Mouse (Mus musculus) liver, embryonic 14.5 days (tissue): Measurements from ENCODE around the gene Acsbg1. TPM values are rescaled to one million over a fixed set of nuclear protein-coding genes. Genes with fewer than 3 reads are reported as not detected.

Source experiments
- ATAC-seq: fragments of 200-750 bp; cut with Nextera tagmentation; 2 replicates; pipeline ENCODE4 v1.8.0; 2017; ENCODE audit warnings: moderate number of reproducible peaks, mild to moderate bottlenecking, moderate library complexity; ENCODE audit not compliant: insufficient read depth
- DNase-seq, 3 experiments: peaks; one replicate each; pipeline ENCODE4 v3.0.0-alpha.2; 2012 to 2013; ENCODE audit warnings: low read depth in 3 of 3, low spot score in 3 of 3
- H3K27ac ChIP-seq: fragments of 300-500 bp; sonication (generic); 2 replicates; pipeline ENCODE4 v1.5.1; 2014; ENCODE audit warnings: moderate library complexity, mild to moderate bottlenecking, control low read depth, inconsistent platforms
- H3K27me3 ChIP-seq: fragments of 300-500 bp; sonication (generic); 2 replicates; pipeline ENCODE4 v1.6.1; 2014; ENCODE audit warnings: mild to moderate bottlenecking, low read length, moderate library complexity; ENCODE audit not compliant: control insufficient read depth, insufficient read depth
- H3K36me3 ChIP-seq: fragments of 300-500 bp; sonication (generic); replicated peaks from 2 replicates; pipeline ENCODE4 v1.6.1; 2014; ENCODE audit warnings: low read depth; ENCODE audit not compliant: control insufficient read depth, insufficient read depth
- H3K4me1 ChIP-seq, 2 experiments: fragments of 200-500 bp in 1 of 2; fragments of 300-500 bp in 1 of 2; sonication (generic) in 1 of 2; replicated peaks; 2 replicates each; pipeline ENCODE4 v1.6.1; 2012 to 2014; ENCODE audit warnings: antibody characterized with exemption in 1 of 2, inconsistent platforms in 1 of 2, low read length in 1 of 2; ENCODE audit not compliant: control insufficient read depth in 2 of 2, insufficient read depth in 2 of 2
- H3K4me2 ChIP-seq: fragments of 300-500 bp; sonication (generic); 2 replicates; pipeline ENCODE4 v1.6.1; 2014; ENCODE audit warnings: low read depth, mild to moderate bottlenecking, control low read depth, moderate library complexity
- H3K4me3 ChIP-seq, 2 experiments: fragments of 200-500 bp in 1 of 2; fragments of 300-500 bp in 1 of 2; sonication (generic) in 1 of 2; 2 replicates each; pipeline ENCODE4 v1.5.1; 2012 to 2014; ENCODE audit warnings: low read depth in 2 of 2, low read length in 2 of 2, mild to moderate bottlenecking in 2 of 2, control low read depth in 1 of 2, inconsistent platforms in 1 of 2, moderate library complexity in 1 of 2; ENCODE audit not compliant: insufficient read depth in 1 of 2
- H3K9ac ChIP-seq: fragments of 300-500 bp; sonication (generic); replicated peaks from 2 replicates; pipeline ENCODE4 v1.6.1; 2014; ENCODE audit warnings: mild to moderate bottlenecking, control low read depth, moderate library complexity
- H3K9me3 ChIP-seq: fragments of 300-500 bp; sonication (generic); 2 replicates; pipeline ENCODE4 v1.6.1; 2016; ENCODE audit warnings: low read length, mixed read lengths; ENCODE audit not compliant: control insufficient read depth
- CTCF ChIP-seq: IDR thresholded peaks from 2 replicates; pipeline ENCODE4 v1.5.1; 2016; ENCODE audit warnings: antibody characterized with exemption, low read depth, control low read depth
- EP300 ChIP-seq: IDR thresholded peaks from 2 replicates; pipeline ENCODE4 v1.6.1; 2016; ENCODE audit warnings: antibody characterized with exemption, low read depth
- WGBS: fragments of 180-500 bp; shearing (Covaris S2); extraction: QIAGEN DNeasy Blood & Tissue Kit; methylation state at CpG from one replicate; pipeline ENCODE4 v1.1.7; 2014; ENCODE audit not compliant: insufficient replicate concordance; 5-methylcytosine and 5-hydroxymethylcytosine counted together
- polyA plus RNA-seq, 2 experiments: library from polyadenylated mRNA; depleted of rRNA in 1 of 2; stranded (reverse) in 1 of 2; unstranded in 1 of 2; fragments of >200 nt; fragmentation: Nextera tagmentation in 1 of 2; extraction: Ambion mirVana in 1 of 2; gene quantifications; 2 replicates each; pipeline versions ENCODE4 v1.2.1 to v1.2.3; 2012 to 2014

Acsbg1 gene
- polyA plus RNA-seq, 2 experiments: 0.04 to 0.13 TPM

- no peak overlapping the region for H3K27ac ChIP-seq
- 23% methylated on average over 3 of the region's 3 CpGs for WGBS
- TF ChIP-seq EP300: no peak
- TF ChIP-seq CTCF: no peak
Observed at GRCm38 (mm10) chr9:54641548-54641947, 20.1 kb downstream of the Acsbg1 start.

GRCm38 (mm10) chr9:54639192-54639591, 22.5 kb downstream of the Acsbg1 start:
- H3K4me1 ChIP-seq: peaks cover 0 to 3% of the 10 kb centered on the region in 2 experiments; a peak in 1 of 4 replicates
- H3K27me3 ChIP-seq: no peaks in the 10 kb centered on the region
- TF ChIP-seq CTCF: no peak
- no peak for TF ChIP-seq EP300
- no peak for ATAC-seq
- H3K36me3 ChIP-seq: no peaks in the 10 kb centered on the region
- no peak for DNase-seq
- no peaks in the 10 kb centered on the region for H3K9me3 ChIP-seq
- no peak overlapping the region for H3K9ac ChIP-seq
- H3K4me2 ChIP-seq: no peak overlapping the region
- no peak overlapping the region for H3K27ac ChIP-seq
- H3K4me3 ChIP-seq: no peak overlapping the region
- 48% methylated on average over 2 of the region's 2 CpGs for WGBS

More at GRCm38 (mm10) chr9:54641548-54641947, 20.1 kb downstream of the Acsbg1 start:
- Histone ChIP-seq H3K4me3 (no peak overlapping the region), H3K4me1 (peaks cover 0 to 3% of the 10 kb centered on the region in 2 experiments; a peak in 1 of 4 replicates), H3K27me3 (no peaks in the 10 kb centered on the region), H3K9me3 (no peaks in the 10 kb centered on the region), H3K9ac (no peak overlapping the region), H3K36me3 (no peaks in the 10 kb centered on the region), H3K4me2 (no peak overlapping the region)
- ATAC-seq (no peak), DNase-seq (no peak)

GRCm38 (mm10) chr9:54637510-54638314, 24.0 kb downstream of the Acsbg1 start:
- H3K4me3 ChIP-seq: no peak overlapping the region
- DNase-seq (no peak), ATAC-seq (no peak)
- no peaks in the 10 kb centered on the region for H3K36me3 ChIP-seq
- WGBS: 48% methylated on average over 5 of the region's 5 CpGs
- no peak overlapping the region for H3K4me2 ChIP-seq
- no peak overlapping the region for H3K27ac ChIP-seq
- no peak overlapping the region for H3K9ac ChIP-seq
- no peaks in the 10 kb centered on the region for H3K27me3 ChIP-seq
- TF ChIP-seq EP300 (no peak), CTCF (no peak)
- H3K4me1 ChIP-seq: peaks cover 0 to 3% of the 10 kb centered on the region in 2 experiments; a peak in 1 of 4 replicates
- H3K9me3 ChIP-seq: no peaks in the 10 kb centered on the region

GRCm38 (mm10) chr9:54633401-54633800, 28.3 kb downstream of the Acsbg1 start:
- H3K27me3 ChIP-seq: no peaks in the 10 kb centered on the region
- H3K27ac ChIP-seq: no peak overlapping the region
- no peaks in the 10 kb centered on the region for H3K36me3 ChIP-seq
- WGBS: 80% methylated on average over 2 of the region's 2 CpGs
- no peak for TF ChIP-seq CTCF
- no peak for TF ChIP-seq EP300
- no peaks in the 10 kb centered on the region; a peak in 1 of 4 replicates for H3K4me1 ChIP-seq
- no peaks in the 10 kb centered on the region for H3K9me3 ChIP-seq
- no peak overlapping the region for H3K9ac ChIP-seq
- no peak overlapping the region for H3K4me3 ChIP-seq
- H3K4me2 ChIP-seq: no peak overlapping the region
- DNase-seq (no peak), ATAC-seq (no peak)

GRCm38 (mm10) chr9:54630905-54631304, 30.8 kb downstream of the Acsbg1 start:
- Histone ChIP-seq H3K4me1 (no peaks in the 10 kb centered on the region; a peak in 1 of 4 replicates), H3K9me3 (no peaks in the 10 kb centered on the region), H3K27ac (no peak overlapping the region), H3K4me2 (no peak overlapping the region), H3K36me3 (no peaks in the 10 kb centered on the region), H3K9ac (no peak overlapping the region), H3K4me3 (no peak overlapping the region), H3K27me3 (no peaks in the 10 kb centered on the region)
- ATAC-seq (no peak), DNase-seq (no peak)
- TF ChIP-seq EP300: no peak
- TF ChIP-seq CTCF: peak; percentile 46; the same call in 1 of the 2 replicates
